Mouse (Mus musculus) B cell, adult 67 days (primary cell): ENCODE measurements around the gene Taf10. TPM values are rescaled to one million over a fixed set of nuclear protein-coding genes. Genes with fewer than 3 reads are reported as not detected.

ENCODE experiments used
- total RNA-seq, 2 experiments: library from RNA; stranded (reverse); gene quantifications; 4 replicates each; pipeline ENCODE4 v1.2.4; 2023

Taf10 gene
- total RNA-seq, result 100 to 1,000 TPM; 186 to 188 TPM

GRCm38 (mm10) chr7:105743926-105744590, at the start of gene Taf10:
Gene Taf10 (minus strand): TSS chr7:105744361.

DNA sequence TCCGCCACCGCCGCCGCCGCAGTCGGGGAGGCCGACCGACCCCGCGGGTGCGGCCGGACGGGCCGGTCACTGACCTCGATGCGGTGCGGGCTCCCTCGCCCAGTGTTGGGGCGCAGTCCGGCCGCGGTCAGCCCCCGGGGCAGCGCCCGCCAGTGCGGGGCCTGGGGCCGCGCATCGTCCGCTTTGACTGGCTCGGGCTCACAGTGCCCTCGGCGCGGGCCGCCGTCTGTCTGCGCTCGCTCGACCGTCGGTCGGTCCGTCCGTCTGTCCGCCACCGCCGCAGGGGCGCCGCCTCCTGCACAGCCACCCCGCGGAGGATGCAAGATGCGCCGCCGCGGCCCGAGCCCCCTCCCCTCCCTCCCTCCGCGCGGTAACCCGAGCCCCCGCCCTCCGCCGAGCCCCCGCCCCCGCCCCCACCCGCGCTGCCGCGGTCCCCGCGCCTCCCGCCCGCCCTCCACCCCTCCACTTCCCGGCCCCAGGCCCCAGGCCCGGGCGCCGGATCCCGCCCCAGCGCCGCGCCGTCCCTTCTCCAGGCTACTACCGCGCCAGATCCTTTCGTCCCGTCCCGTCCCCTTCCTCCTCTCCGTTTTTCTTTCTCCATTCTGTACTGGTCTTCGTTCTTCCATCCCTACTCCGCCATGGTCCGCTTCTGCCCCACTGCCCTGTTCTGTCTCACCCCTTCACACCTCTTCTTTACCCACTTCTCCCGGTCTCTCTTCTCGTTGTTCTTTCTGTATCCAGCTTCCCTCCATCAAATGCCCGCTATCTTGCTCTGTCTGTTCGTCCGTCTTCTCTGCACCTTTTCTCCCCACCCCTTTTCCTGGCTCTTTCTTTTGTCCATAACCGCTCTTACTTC, 43.4 kb upstream of the Taf10 start, which contains the start of gene Dchs1:
Dchs1 (minus strand) TSS at position 370 of the 856 bp plus-strand sequence.

DNA sequence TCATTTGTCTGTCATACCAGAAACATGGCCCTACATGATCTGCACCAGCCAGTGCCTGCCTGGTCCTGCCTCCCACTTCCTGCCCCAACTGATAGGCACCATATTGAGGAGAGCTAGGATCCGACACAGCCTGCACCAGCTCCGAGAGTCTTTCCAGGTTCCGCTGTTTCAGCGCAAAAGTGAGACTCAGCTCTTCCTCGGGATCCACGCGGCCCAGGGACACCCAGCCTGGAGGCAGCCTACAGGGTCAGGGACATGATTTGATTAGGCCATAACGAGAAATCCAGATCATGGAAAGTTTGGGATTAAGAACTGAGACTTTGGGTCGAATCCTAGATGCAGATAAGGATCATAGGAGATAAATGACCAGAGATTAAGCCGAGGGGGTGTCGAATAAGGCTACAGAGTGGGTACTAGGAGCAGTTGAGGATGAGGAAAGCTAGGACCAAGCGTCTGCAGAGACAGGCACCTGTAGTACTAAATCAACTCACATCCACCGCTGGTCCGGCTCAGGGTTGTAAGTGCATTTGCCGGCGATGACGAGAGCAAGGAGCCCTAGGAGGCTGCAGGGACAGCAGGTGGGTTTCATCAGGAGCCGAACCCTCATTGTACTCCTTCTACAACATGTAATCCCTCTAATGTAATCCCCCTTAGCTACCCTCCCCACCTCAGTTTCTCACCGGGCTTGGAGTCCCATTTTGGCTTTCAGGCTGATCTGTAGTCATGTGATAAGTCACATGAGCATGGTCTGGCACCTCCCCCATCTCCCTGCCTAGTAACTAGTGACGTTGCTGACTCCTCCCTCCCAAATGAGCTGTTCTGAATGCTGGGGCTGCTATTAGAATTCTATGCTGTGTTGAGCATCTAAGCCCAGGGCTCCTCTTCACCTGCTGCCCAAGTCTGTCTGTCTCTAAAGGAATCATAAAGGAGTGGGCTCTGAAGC, 7.6 kb upstream of the Taf10 start, which contains the start of gene Tpp1:
Tpp1 (minus strand) TSS at position 745 of the 943 bp plus-strand sequence.

DNA sequence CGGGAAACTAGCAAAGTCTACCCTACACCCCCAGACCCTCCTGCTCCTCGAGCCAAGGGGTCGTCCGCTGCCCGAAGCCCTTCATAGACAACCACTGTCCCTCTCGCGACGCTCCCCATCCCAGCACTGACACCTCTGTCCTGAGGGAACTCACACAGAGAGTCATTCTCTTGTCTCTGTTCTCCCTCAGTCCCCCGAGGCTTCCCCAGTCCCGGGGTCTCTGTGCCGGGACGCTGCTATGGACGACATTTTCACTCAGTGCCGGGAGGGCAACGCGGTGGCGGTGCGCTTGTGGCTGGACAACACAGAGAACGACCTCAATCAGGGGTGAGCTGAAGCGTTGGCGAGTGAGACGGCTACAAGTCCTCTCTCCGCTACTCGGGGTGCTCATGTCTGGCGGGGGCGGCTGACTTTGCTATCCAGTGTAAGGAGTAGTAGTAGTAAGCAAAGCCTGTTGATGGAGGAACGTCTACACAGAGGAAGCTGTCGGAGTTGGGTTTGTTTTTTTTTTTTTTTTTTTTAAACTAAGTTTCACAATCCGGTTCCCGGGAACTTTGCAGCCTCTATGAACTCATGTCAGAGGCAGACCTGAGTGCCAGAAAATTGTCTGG, 7.1 kb downstream of the Taf10 start, which contains the start of gene Rrp8:
Rrp8 (minus strand) TSS at position 475 of the 611 bp plus-strand sequence.

GRCm38 (mm10) chr7:105736264-105736901, 7.8 kb downstream of the Taf10 start, which contains the start of gene Ilk:
Gene Ilk (plus strand): TSS chr7:105736592.

Other genes with a start within 250 kb of the Taf10 start
- 10 to 100 TPM; 25.2 to 27.6 TPM for gene Smpd1, start 190.0 kb downstream of the Taf10 start, total RNA-seq
- gene Apbb1, start 162.7 kb downstream of the Taf10 start, total RNA-seq, result 1 to 10 TPM; 3.8 to 4.2 TPM
- not detected for gene Hpx, start 144.2 kb downstream of the Taf10 start, total RNA-seq
- 10 to 100 TPM; 29.9 to 30.2 TPM for gene Trim3, start 110.8 kb downstream of the Taf10 start, total RNA-seq
- 10 to 100 TPM; 61.4 to 63.9 TPM for gene Timm10b, start 104.3 kb downstream of the Taf10 start, total RNA-seq
- gene Arfip2, start 103.9 kb downstream of the Taf10 start, total RNA-seq, result 10 to 100 TPM; 40.8 to 49.4 TPM
- 10 to 100 TPM; 17.5 to 19.2 TPM for gene Gm45799, start 103.8 kb downstream of the Taf10 start, total RNA-seq
- 10 to 100 TPM in 1 of 2 experiments, 1 to 10 TPM in 1; 9.6 to 10.1 TPM for gene Dnhd1, start 93.5 kb downstream of the Taf10 start, total RNA-seq
- gene Ilk, start 7.8 kb downstream of the Taf10 start, total RNA-seq, result 10 to 100 TPM; 80.8 to 85.5 TPM
- 10 to 100 TPM; 32.1 to 32.4 TPM for gene Rrp8, start 7.0 kb downstream of the Taf10 start, total RNA-seq
- gene Tpp1, start 7.9 kb upstream of the Taf10 start, total RNA-seq, result 10 to 100 TPM; 68.0 to 76.7 TPM
- not detected for gene Dchs1, start 43.3 kb upstream of the Taf10 start, total RNA-seq
- gene Mrpl17, start 66.7 kb upstream of the Taf10 start, total RNA-seq, result 10 to 100 TPM; 41.5 to 45.4 TPM
- gene Gm4070, start 209.6 kb upstream of the Taf10 start, total RNA-seq, result 100 to 1,000 TPM in 1 of 2 experiments, 10 to 100 TPM in 1; 56.6 to 103 TPM